Comparison of ENCODE assay signal across 10 mouse cellular contexts in genomic region chr6:53369928-53370327, GRCm38 (mm10).
DNase-seq lines count a peak whose midpoint lies in the region; ATAC-seq and TF ChIP-seq lines count a peak whose summit lies in the region.
"Had no signal": no experiment of that assay in that cellular context is flagged by ENCODE, and none has a peak within 500 bp of the region (broad histone marks: within the 10 kb centered on the region; RNA-seq: fewer than 3 reads in every experiment).

No protein-coding gene starts in this region.

- no peaks in the 10 kb centered on the region for H3K9me3 ChIP-seq in intestine, postnatal 0 days (ENCODE audit: control insufficient read depth)
- H3K9me3 ChIP-seq: hindbrain, embryonic 15.5 days had no signal

- no peak for TF ChIP-seq CTCF in intestine, postnatal 0 days (IDR thresholded peaks at IDR 0.05; ENCODE audit: low read depth)

- H3K36me3 ChIP-seq in intestine, postnatal 0 days (ENCODE audit: control insufficient read depth, insufficient read depth), result no peaks in the 10 kb centered on the region
- H3K36me3 ChIP-seq: hindbrain, embryonic 15.5 days had no signal

- DNase-seq in layer of hippocampus, adult 11-12 months (ENCODE audit: low spot score), result peak; percentile 6
- no peak for DNase-seq in layer of hippocampus, postnatal 36 days
- peak; percentile 35 to 58 for DNase-seq in lung, postnatal 4 days
- peak; percentile 33 for DNase-seq in thymus, postnatal 14 days
- no peak for DNase-seq in left cerebral cortex, postnatal 36 days (ENCODE audit: low spot score in 2 of 2)
- DNase-seq in right cerebral cortex, postnatal 25 days, result no peak
- DNase-seq: midbrain, embryonic 14.5 days had no signal

- no peaks in the 10 kb centered on the region for H3K4me1 ChIP-seq in intestine, postnatal 0 days (replicated peaks; ENCODE audit: control insufficient read depth, insufficient read depth, low read length)
- H3K4me1 ChIP-seq: hindbrain, embryonic 15.5 days had no signal

- H3K4me2 ChIP-seq in intestine, postnatal 0 days (replicated peaks; ENCODE audit: low read depth), result no peak overlapping the region
- H3K4me2 ChIP-seq: hindbrain, embryonic 15.5 days had no signal

- no peak overlapping the region for H3K4me3 ChIP-seq in intestine, postnatal 0 days (ENCODE audit: low read depth, low read length)
- H3K4me3 ChIP-seq: hindbrain, embryonic 15.5 days had no signal

- 83% methylated on average over 5 of the region's 5 CpGs for WGBS in intestine, postnatal 0 days

- peak; percentile 100 for ATAC-seq in granulocyte monocyte progenitor cell, adult 5-6 weeks (replicated peaks; ENCODE audit: poor library complexity, severe bottlenecking)
- no peak for ATAC-seq in intestine, postnatal 0 days

- intact Hi-C loops in left cerebral cortex, postnatal 36 days (cut with DNase I), result no loop called here

- H3K9ac ChIP-seq in intestine, postnatal 0 days (ENCODE audit: low read depth, low read length), result no peak overlapping the region
- H3K9ac ChIP-seq: hindbrain, embryonic 15.5 days had no signal

- H3K27me3 ChIP-seq in intestine, postnatal 0 days (replicated peaks; ENCODE audit: control insufficient read depth, insufficient read depth, low read length), result no peaks in the 10 kb centered on the region
- H3K27me3 ChIP-seq: hindbrain, embryonic 15.5 days had no signal

- no peak overlapping the region for H3K27ac ChIP-seq in intestine, postnatal 0 days (ENCODE audit: low read depth, low read length)
- H3K27ac ChIP-seq: hindbrain, embryonic 15.5 days had no signal

Comparison
In these comparisons a context has a peak if more than half of its experiments do, and no peak if none do; other contexts are left out.
1. DNase-seq: peak in layer of hippocampus, adult 11-12 months (single experiment), lung, postnatal 4 days (2 of 2) and thymus, postnatal 14 days (single experiment); none in layer of hippocampus, postnatal 36 days (0 of 2), left cerebral cortex, postnatal 36 days (0 of 2) and right cerebral cortex, postnatal 25 days (single experiment).